Mouse (Mus musculus): ENCODE measurements around the gene Itch. TPM values are rescaled to one million over a fixed set of nuclear protein-coding genes. Genes with fewer than 3 reads are reported as not detected.

The Itch gene
- polyA plus RNA-seq, 1 experiment: 52.1 TPM

- Histone ChIP-seq H3K4me1 (ENCODE audit: control insufficient read depth, insufficient read depth, low read length) (peaks cover 6% of the 10 kb centered on the region; the same call in 1 of the 2 replicates), H3K27ac (ENCODE audit: insufficient read depth, low read depth, low read length) (peak within 1 kb of the TSS; percentile 11; the same call in 1 of the 2 replicates), H3K4me3 (ENCODE audit: insufficient read depth, low read length) (peak within 1 kb of the TSS; percentile 93)
- TF ChIP-seq CTCF (IDR thresholded peaks at IDR 0.05; ENCODE audit: low read depth, low read length) (no peak), POLR2A (IDR thresholded peaks at IDR 0.05; ENCODE audit: borderline replicate concordance, low read depth, low read length) (no peak)
These were observed 142.9 kb downstream of the Itch start, which contains the start of gene Map1lc3a for GRCm38 (mm10) chr2:155276195-155276594. Map1lc3a (plus strand) TSS chr2:155276297.

Other genes starting within 250 kb of the Itch start
- gene Eif2s2, start 240.6 kb upstream of the Itch start, polyA plus RNA-seq (2012; ENCODE audit: insufficient read depth, insufficient read length, missing spikeins): 53.3 and 55.4 TPM in 2 replicates
- not detected in 2 replicates for gene Gm14226, start 115.2 kb upstream of the Itch start, polyA plus RNA-seq (2012; ENCODE audit: insufficient read depth, insufficient read length, missing spikeins)
- gene Ahcy, start 59.0 kb upstream of the Itch start, polyA plus RNA-seq (2012; ENCODE audit: insufficient read depth, insufficient read length, missing spikeins): 3.6 and 7.8 TPM in 2 replicates
- gene Dynlrb1, start 103.0 kb downstream of the Itch start, polyA plus RNA-seq (2012; ENCODE audit: insufficient read depth, insufficient read length, missing spikeins): 241 and 280 TPM in 2 replicates
- 39.6 and 39.8 TPM in 2 replicates for gene Map1lc3a, start 142.8 kb downstream of the Itch start, polyA plus RNA-seq (2012; ENCODE audit: insufficient read depth, insufficient read length, missing spikeins)
- gene Pigu, start 223.9 kb downstream of the Itch start, polyA plus RNA-seq (2012; ENCODE audit: insufficient read depth, insufficient read length, missing spikeins): 36.7 and 41.7 TPM in 2 replicates
- gene Trp53inp2, start 247.6 kb downstream of the Itch start, polyA plus RNA-seq (2012; ENCODE audit: insufficient read depth, insufficient read length, missing spikeins): 60.0 and 63.1 TPM in 2 replicates